Mouse (Mus musculus): Measurements from ENCODE around the gene Epha4. TPM values are rescaled to one million over a fixed set of nuclear protein-coding genes. Genes with fewer than 3 reads are reported as not detected.

Epha4 gene
- total and polyA plus RNA-seq, 3 experiments, result 0.11 TPM; not detected in 2

DNA sequence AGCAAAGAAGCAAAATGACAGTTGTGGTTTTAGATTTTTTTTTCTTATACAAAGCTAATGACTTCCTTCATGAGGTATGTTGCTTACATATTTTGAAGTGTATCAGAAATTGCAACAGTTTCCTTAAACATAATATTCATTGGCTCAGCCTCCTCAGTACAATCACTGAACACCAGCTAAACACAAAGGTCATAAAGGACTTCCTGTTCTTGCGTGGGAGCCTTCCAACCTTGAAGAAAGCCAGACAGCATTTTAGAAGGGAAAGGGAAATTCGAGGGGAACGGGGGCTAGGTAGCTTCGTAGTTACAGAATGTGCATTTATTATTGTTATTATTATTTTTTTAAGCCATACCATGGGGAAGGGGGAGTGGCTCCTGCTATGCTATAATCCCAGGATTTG is 76.2 kb downstream of the Epha4 start:
- ATAC-seq (ENCODE audit: extremely low read depth, insufficient number of reproducible peaks, low FRiP score, poor library complexity, severe bottlenecking) (no peak), DNase-seq (ENCODE audit: low spot score) (no peak)
- Histone ChIP-seq H3K4me3 (ENCODE audit: low read depth, low read length) (no peak overlapping the region), H3K36me3 (replicated peaks) (no peaks in the 10 kb centered on the region), H3K9me3 (replicated peaks) (peaks cover 40% of the 10 kb centered on the region), H3K27me3 (ENCODE audit: insufficient read depth, low read length) (no peaks in the 10 kb centered on the region), H3K4me1 (ENCODE audit: insufficient read depth, low read depth, low read length) (no peaks in the 10 kb centered on the region)
- TF ChIP-seq GATA2 (IDR thresholded peaks at IDR 0.05; ENCODE audit: borderline replicate concordance, low read depth, low read length) (no peak), GATA1 (IDR thresholded peaks at IDR 0.05; ENCODE audit: borderline replicate concordance, low read length) (no peak), POLR2AphosphoS5 (IDR thresholded peaks at IDR 0.05; ENCODE audit: insufficient replicate concordance, low read depth, low read length) (no peak)

- TF ChIP-seq POLR2AphosphoS5 (IDR thresholded peaks at IDR 0.05; ENCODE audit: insufficient replicate concordance, low read depth, low read length) (no peak), GATA1 (IDR thresholded peaks at IDR 0.05; ENCODE audit: borderline replicate concordance, low read length) (no peak), CTCF (IDR thresholded peaks at IDR 0.05; ENCODE audit: low read depth, low read length) (no peak), TAL1 (conservative IDR thresholded peaks at IDR 0.05; ENCODE audit: low read depth, low read length) (no peak), GATA2 (IDR thresholded peaks at IDR 0.05; ENCODE audit: borderline replicate concordance, low read depth, low read length) (no peak)
- ATAC-seq (ENCODE audit: extremely low read depth, insufficient number of reproducible peaks, low FRiP score, poor library complexity, severe bottlenecking), result no peak
- no peak for DNase-seq (ENCODE audit: low spot score)
- Histone ChIP-seq H3K36me3 (replicated peaks) (no peaks in the 10 kb centered on the region), H3K4me3 (ENCODE audit: low read depth, low read length) (no peak overlapping the region), H3K4me1 (ENCODE audit: insufficient read depth, low read depth, low read length) (no peaks in the 10 kb centered on the region), H3K27me3 (ENCODE audit: insufficient read depth, low read length) (no peaks in the 10 kb centered on the region), H3K9me3 (replicated peaks) (peaks cover 41% of the 10 kb centered on the region)
These were observed 76.8 kb downstream of the Epha4 start for GRCm38 (mm10) chr1:77437881-77438610.

- no peaks in the 10 kb centered on the region for H3K27me3 ChIP-seq (ENCODE audit: insufficient read depth, low read length)
These were observed 79.8 kb downstream of the Epha4 start for GRCm38 (mm10) chr1:77435045-77435444.

DNA sequence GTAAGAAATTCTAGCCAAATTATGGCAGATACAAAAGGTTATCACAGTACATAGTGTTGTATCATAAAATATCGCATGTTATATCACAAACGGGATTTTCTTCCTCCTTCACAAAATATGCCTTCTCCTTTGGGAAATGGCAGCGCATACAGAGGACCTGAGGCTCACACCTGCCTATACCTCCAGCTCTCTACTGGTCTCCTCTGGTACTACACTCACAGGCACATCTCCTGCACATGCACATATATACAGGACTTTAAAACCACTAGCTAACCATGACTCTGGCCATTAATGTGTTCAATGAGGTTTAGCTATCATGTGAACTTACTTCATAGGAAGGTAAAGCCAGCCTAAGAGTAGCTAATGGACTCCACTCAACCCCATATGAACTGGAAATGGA is 81.7 kb downstream of the Epha4 start:
- DNase-seq (ENCODE audit: low spot score) (no peak), ATAC-seq (ENCODE audit: extremely low read depth, insufficient number of reproducible peaks, low FRiP score, poor library complexity, severe bottlenecking) (no peak)
- Histone ChIP-seq H3K27me3 (ENCODE audit: insufficient read depth, low read length) (no peaks in the 10 kb centered on the region), H3K4me1 (ENCODE audit: insufficient read depth, low read depth, low read length) (no peaks in the 10 kb centered on the region), H3K36me3 (replicated peaks) (no peaks in the 10 kb centered on the region), H3K9me3 (replicated peaks) (peaks cover 42% of the 10 kb centered on the region), H3K4me3 (ENCODE audit: low read depth, low read length) (no peak overlapping the region)
- TF ChIP-seq POLR2AphosphoS5 (IDR thresholded peaks at IDR 0.05; ENCODE audit: insufficient replicate concordance, low read depth, low read length), result no peak
- TF ChIP-seq GATA1 (IDR thresholded peaks at IDR 0.05; ENCODE audit: borderline replicate concordance, low read length), result no peak
- TF ChIP-seq GATA2 (IDR thresholded peaks at IDR 0.05; ENCODE audit: borderline replicate concordance, low read depth, low read length), result no peak

More at GRCm38 (mm10) chr1:77435045-77435444, 79.8 kb downstream of the Epha4 start:
- Histone ChIP-seq H3K9me3 (replicated peaks) (peaks cover 40% of the 10 kb centered on the region), H3K4me3 (ENCODE audit: low read depth, low read length) (no peak overlapping the region), H3K4me1 (ENCODE audit: insufficient read depth, low read depth, low read length) (no peaks in the 10 kb centered on the region), H3K36me3 (replicated peaks) (no peaks in the 10 kb centered on the region)
- TF ChIP-seq GATA2 (IDR thresholded peaks at IDR 0.05; ENCODE audit: borderline replicate concordance, low read depth, low read length) (no peak), CTCF (IDR thresholded peaks at IDR 0.05; ENCODE audit: low read depth, low read length) (no peak), GATA1 (IDR thresholded peaks at IDR 0.05; ENCODE audit: borderline replicate concordance, low read length) (no peak), TAL1 (conservative IDR thresholded peaks at IDR 0.05; ENCODE audit: low read depth, low read length) (no peak), POLR2AphosphoS5 (IDR thresholded peaks at IDR 0.05; ENCODE audit: insufficient replicate concordance, low read depth, low read length) (no peak)
- DNase-seq (ENCODE audit: low spot score) (no peak), ATAC-seq (ENCODE audit: extremely low read depth, insufficient number of reproducible peaks, low FRiP score, poor library complexity, severe bottlenecking) (no peak)

DNA sequence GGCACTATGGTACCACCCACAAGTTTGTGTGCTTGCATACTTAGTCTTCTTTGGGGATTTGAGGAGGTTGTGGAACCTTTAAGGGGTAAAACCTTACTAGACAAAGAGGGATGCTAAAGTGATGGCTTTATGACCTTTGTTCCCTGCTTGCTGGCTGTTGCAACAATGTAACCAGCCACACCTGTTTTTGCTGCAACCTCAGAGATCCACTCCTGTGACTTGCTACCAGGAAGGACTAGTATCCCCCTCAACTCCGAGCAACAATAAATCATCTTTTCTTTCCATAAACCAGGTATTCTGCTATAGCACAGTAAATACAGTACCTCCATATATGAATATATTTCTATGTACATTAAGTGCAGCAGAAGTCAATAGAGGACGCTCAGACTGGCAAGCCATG is 82.4 kb downstream of the Epha4 start:
- no peak for TF ChIP-seq GATA1 (IDR thresholded peaks at IDR 0.05; ENCODE audit: borderline replicate concordance, low read length)
- no peak for TF ChIP-seq GATA2 (IDR thresholded peaks at IDR 0.05; ENCODE audit: borderline replicate concordance, low read depth, low read length)
- no peak for TF ChIP-seq TAL1 (conservative IDR thresholded peaks at IDR 0.05; ENCODE audit: low read depth, low read length)
- no peak for TF ChIP-seq POLR2AphosphoS5 (IDR thresholded peaks at IDR 0.05; ENCODE audit: insufficient replicate concordance, low read depth, low read length)
- TF ChIP-seq CTCF (IDR thresholded peaks at IDR 0.05; ENCODE audit: low read depth, low read length), result no peak
- ATAC-seq (ENCODE audit: extremely low read depth, insufficient number of reproducible peaks, low FRiP score, poor library complexity, severe bottlenecking), result no peak

GRCm38 (mm10) chr1:77429174-77429573 is 85.7 kb downstream of the Epha4 start:
- Histone ChIP-seq H3K4me3 (ENCODE audit: low read depth, low read length) (no peak overlapping the region), H3K9me3 (replicated peaks) (peaks cover 47% of the 10 kb centered on the region), H3K4me1 (ENCODE audit: insufficient read depth, low read depth, low read length) (no peaks in the 10 kb centered on the region), H3K27me3 (ENCODE audit: insufficient read depth, low read length) (no peaks in the 10 kb centered on the region), H3K36me3 (replicated peaks) (no peaks in the 10 kb centered on the region)
- TF ChIP-seq TAL1 (conservative IDR thresholded peaks at IDR 0.05; ENCODE audit: low read depth, low read length) (no peak), CTCF (IDR thresholded peaks at IDR 0.05; ENCODE audit: low read depth, low read length) (no peak), GATA2 (IDR thresholded peaks at IDR 0.05; ENCODE audit: borderline replicate concordance, low read depth, low read length) (no peak), GATA1 (IDR thresholded peaks at IDR 0.05; ENCODE audit: borderline replicate concordance, low read length) (no peak), POLR2AphosphoS5 (IDR thresholded peaks at IDR 0.05; ENCODE audit: insufficient replicate concordance, low read depth, low read length) (no peak)
- ATAC-seq (ENCODE audit: extremely low read depth, insufficient number of reproducible peaks, low FRiP score, poor library complexity, severe bottlenecking), result no peak
- DNase-seq (ENCODE audit: low spot score), result no peak

More for the DNA sequence above, 82.4 kb downstream of the Epha4 start:
- Histone ChIP-seq H3K36me3 (replicated peaks) (no peaks in the 10 kb centered on the region), H3K9me3 (replicated peaks) (peaks cover 46% of the 10 kb centered on the region), H3K4me3 (ENCODE audit: low read depth, low read length) (no peak overlapping the region), H3K4me1 (ENCODE audit: insufficient read depth, low read depth, low read length) (no peaks in the 10 kb centered on the region), H3K27me3 (ENCODE audit: insufficient read depth, low read length) (no peaks in the 10 kb centered on the region)
- DNase-seq (ENCODE audit: low spot score), result no peak
